Mouse (Mus musculus): ENCODE measurements around the gene Ankar. TPM values are rescaled to one million over a fixed set of nuclear protein-coding genes. Genes with fewer than 3 reads are reported as not detected.

Ankar gene
- polyA plus RNA-seq, 1 experiment from 2014 or later, result not detected

- DNase-seq (ENCODE audit: extremely low spot score, low spot score), result no peak
- no peaks in the 10 kb centered on the region for H3K27me3 ChIP-seq (ENCODE audit: poor library complexity, severe bottlenecking)
- peak overlapping the region; percentile 62 for H3K27ac ChIP-seq
- no peaks in the 10 kb centered on the region for H3K9me3 ChIP-seq
- H3K4me1 ChIP-seq, result peaks cover 30% of the 10 kb centered on the region
- H3K4me3 ChIP-seq, result no peak overlapping the region
- H3K36me3 ChIP-seq (replicated peaks), result peaks cover 20% of the 10 kb centered on the region
- WGBS, result 47% methylated on average over 8 of the region's 8 CpGs
Observed at GRCm38 (mm10) chr1:72722646-72723045, 22.3 kb upstream of the Ankar start.

DNA sequence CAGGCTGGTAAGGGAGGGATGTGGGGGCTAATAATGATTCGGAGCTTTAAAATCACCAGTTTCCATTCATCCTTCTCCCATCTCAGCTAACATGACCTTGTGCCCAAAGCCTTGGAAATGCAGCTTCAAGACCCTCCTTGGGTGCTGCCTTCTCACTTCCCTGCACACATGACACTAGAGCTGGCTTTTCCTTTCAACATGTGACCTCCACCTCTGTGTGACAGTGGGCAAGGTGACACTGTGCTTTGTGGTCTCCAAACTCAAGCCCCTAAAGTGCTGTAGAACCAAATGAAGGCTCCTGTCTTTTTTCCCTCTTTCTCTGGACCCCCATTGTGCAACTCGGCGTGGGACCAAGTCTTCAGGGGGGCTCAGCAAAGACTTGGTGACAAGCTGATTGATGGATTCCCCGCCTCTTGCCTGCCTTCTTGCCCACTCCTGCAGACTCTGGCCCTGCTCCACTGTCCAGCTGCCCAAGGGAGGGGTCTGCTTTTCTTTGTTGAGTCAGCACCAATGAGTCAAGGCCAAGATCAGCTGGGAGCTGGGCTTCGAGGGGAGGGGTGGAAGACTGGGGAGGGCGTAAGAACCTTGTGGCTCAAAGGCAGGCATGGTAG, 19.8 kb upstream of the Ankar start:
- Histone ChIP-seq H3K4me1 (peaks cover 30% of the 10 kb centered on the region), H3K27me3 (ENCODE audit: poor library complexity, severe bottlenecking) (no peaks in the 10 kb centered on the region), H3K4me3 (no peak overlapping the region), H3K36me3 (replicated peaks) (peaks cover 34% of the 10 kb centered on the region), H3K27ac (peak overlapping the region; percentile 44), H3K9me3 (no peaks in the 10 kb centered on the region)
- WGBS, result 63% methylated on average over 6 of the region's 6 CpGs
- no peak for DNase-seq (ENCODE audit: extremely low spot score, low spot score)

DNA sequence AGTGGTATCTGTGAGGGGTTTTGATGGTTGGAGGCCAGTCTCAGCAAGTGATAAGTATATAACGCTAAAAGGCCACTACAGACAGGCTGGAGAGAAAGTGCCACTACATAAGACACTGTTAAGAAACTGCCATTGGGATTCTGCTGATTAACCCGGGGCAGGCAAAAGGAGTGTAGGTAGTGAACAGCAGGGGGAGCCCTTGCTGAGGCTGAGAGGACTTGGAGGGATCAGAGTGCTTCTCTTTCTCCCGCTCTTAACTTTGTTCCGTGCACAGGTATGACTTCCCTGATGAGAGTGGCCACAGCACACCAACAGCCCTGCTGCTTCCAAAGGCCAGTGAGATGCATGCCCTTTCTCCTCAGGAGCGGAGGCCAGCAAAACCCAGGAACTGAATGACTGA, 18.5 kb upstream of the Ankar start:
- H3K9me3 ChIP-seq, result no peaks in the 10 kb centered on the region
- no peak overlapping the region for H3K4me3 ChIP-seq
- H3K4me1 ChIP-seq, result peaks cover 34% of the 10 kb centered on the region
- peaks cover 47% of the 10 kb centered on the region for H3K36me3 ChIP-seq (replicated peaks)
- H3K27ac ChIP-seq, result peak overlapping the region; percentile 66
- WGBS, result 27% methylated on average over 5 of the region's 5 CpGs
- H3K27me3 ChIP-seq (ENCODE audit: poor library complexity, severe bottlenecking), result no peaks in the 10 kb centered on the region
- peak; percentile 75 for DNase-seq (ENCODE audit: extremely low spot score, low spot score)

DNA sequence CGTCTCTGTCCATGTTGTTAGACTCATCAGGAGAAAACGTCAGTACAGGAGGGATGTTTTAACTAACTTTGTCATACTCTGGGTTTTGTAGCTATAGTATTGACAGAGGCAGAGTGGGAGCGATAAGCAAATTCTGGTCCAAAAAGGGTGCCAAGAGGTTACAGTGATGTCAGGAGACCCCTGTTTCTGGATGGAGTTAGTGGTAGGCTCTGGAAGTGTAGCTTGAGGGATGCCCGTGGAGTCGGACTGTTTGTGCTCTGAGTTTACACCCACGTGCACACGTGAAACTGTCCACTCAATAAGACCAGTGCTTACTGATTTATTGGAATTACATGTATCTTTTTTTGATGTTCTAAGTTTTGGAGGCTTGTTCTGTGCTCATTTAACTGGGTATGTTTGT, 17.2 kb upstream of the Ankar start:
- no peak for DNase-seq (ENCODE audit: extremely low spot score, low spot score)
- H3K27me3 ChIP-seq (ENCODE audit: poor library complexity, severe bottlenecking), result no peaks in the 10 kb centered on the region
- no peaks in the 10 kb centered on the region for H3K9me3 ChIP-seq
- peaks cover 60% of the 10 kb centered on the region for H3K36me3 ChIP-seq (replicated peaks)
- 89% methylated on average over 7 of the region's 7 CpGs for WGBS
- H3K4me1 ChIP-seq, result peaks cover 40% of the 10 kb centered on the region
- H3K27ac ChIP-seq, result no peak overlapping the region
- no peak overlapping the region for H3K4me3 ChIP-seq

GRCm38 (mm10) chr1:72716926-72717325, 16.5 kb upstream of the Ankar start:
- Histone ChIP-seq H3K9me3 (no peaks in the 10 kb centered on the region), H3K36me3 (replicated peaks) (peaks cover 63% of the 10 kb centered on the region), H3K27me3 (ENCODE audit: poor library complexity, severe bottlenecking) (no peaks in the 10 kb centered on the region), H3K4me3 (no peak overlapping the region), H3K4me1 (peaks cover 41% of the 10 kb centered on the region), H3K27ac (no peak overlapping the region)
- WGBS, result 18% methylated on average over 5 of the region's 5 CpGs
- peak; percentile 82 for DNase-seq (ENCODE audit: extremely low spot score, low spot score)

- 60% methylated on average over 2 of the region's 2 CpGs for WGBS
- Histone ChIP-seq H3K4me3 (no peak overlapping the region), H3K27me3 (ENCODE audit: poor library complexity, severe bottlenecking) (no peaks in the 10 kb centered on the region), H3K9me3 (no peaks in the 10 kb centered on the region), H3K4me1 (peaks cover 42% of the 10 kb centered on the region), H3K36me3 (replicated peaks) (peaks cover 58% of the 10 kb centered on the region), H3K27ac (no peak overlapping the region)
- DNase-seq (ENCODE audit: extremely low spot score, low spot score), result no peak
Observed at GRCm38 (mm10) chr1:72716421-72716820, 16.0 kb upstream of the Ankar start.

- no peak overlapping the region for H3K27ac ChIP-seq
- DNase-seq (ENCODE audit: extremely low spot score, low spot score), result no peak
- peaks cover 54% of the 10 kb centered on the region for H3K36me3 ChIP-seq (replicated peaks)
- no peak overlapping the region for H3K4me3 ChIP-seq
- no peaks in the 10 kb centered on the region for H3K9me3 ChIP-seq
- no peaks in the 10 kb centered on the region for H3K27me3 ChIP-seq (ENCODE audit: poor library complexity, severe bottlenecking)
- H3K4me1 ChIP-seq, result peaks cover 37% of the 10 kb centered on the region
- WGBS, result 78% methylated on average over 3 of the region's 3 CpGs
Observed at GRCm38 (mm10) chr1:72715593-72716361, 15.4 kb upstream of the Ankar start.

DNA sequence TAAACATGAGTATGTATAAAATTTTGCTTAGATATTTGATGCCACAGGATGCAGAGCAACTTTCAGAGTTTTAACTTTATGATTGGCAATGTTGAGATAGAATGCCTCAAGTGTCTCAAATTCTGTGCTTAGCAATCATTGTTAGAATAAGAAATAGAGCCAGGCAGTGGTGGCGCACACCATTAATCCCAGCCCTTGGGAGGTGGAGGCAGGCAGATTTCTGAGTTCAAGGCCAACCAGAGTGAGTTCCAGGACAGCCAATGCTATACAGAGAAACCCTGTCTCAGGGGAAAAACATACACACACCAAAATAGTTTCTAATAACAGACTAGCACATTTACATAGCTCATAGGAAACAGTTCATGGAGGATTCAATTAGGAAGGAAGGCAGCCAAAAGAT, 14.7 kb upstream of the Ankar start:
- no peak for DNase-seq (ENCODE audit: extremely low spot score, low spot score)
- Histone ChIP-seq H3K4me3 (no peak overlapping the region), H3K36me3 (replicated peaks) (peaks cover 49% of the 10 kb centered on the region), H3K27me3 (ENCODE audit: poor library complexity, severe bottlenecking) (no peaks in the 10 kb centered on the region), H3K27ac (no peak overlapping the region), H3K9me3 (no peaks in the 10 kb centered on the region), H3K4me1 (peaks cover 29% of the 10 kb centered on the region)
- WGBS, result 100% methylated on average over 1 of the region's 1 CpGs

DNA sequence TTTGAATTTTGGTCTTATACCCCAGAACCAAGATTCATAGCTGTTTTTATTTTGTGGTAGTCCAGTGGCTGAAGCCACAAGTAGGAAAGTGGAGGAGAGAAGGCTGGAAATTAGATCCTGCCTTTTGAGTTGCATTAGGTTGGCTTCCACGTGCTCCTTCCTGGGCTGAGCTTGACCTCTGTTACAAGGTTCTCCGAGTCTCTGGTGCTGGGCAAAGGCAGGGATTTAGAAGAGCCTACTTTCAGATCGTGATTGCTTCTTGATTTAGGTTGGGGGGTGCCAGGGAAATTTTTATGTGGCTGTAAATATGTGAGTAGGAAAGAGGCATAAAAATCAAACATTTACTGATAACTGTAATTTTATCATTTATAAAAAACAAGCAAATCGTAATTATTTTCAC, 14.2 kb upstream of the Ankar start:
- H3K4me1 ChIP-seq, result peaks cover 28% of the 10 kb centered on the region
- DNase-seq (ENCODE audit: extremely low spot score, low spot score), result no peak
- H3K4me3 ChIP-seq, result no peak overlapping the region
- H3K27me3 ChIP-seq (ENCODE audit: poor library complexity, severe bottlenecking), result no peaks in the 10 kb centered on the region
- 72% methylated on average over 4 of the region's 4 CpGs for WGBS
- H3K9me3 ChIP-seq, result no peaks in the 10 kb centered on the region
- H3K27ac ChIP-seq, result no peak overlapping the region
- peaks cover 46% of the 10 kb centered on the region for H3K36me3 ChIP-seq (replicated peaks)

GRCm38 (mm10) chr1:72711684-72712083, 11.3 kb upstream of the Ankar start:
- Histone ChIP-seq H3K27me3 (ENCODE audit: poor library complexity, severe bottlenecking) (no peaks in the 10 kb centered on the region), H3K4me1 (peaks cover 20% of the 10 kb centered on the region), H3K36me3 (replicated peaks) (peaks cover 46% of the 10 kb centered on the region), H3K27ac (peak overlapping the region; percentile 94), H3K9me3 (no peaks in the 10 kb centered on the region), H3K4me3 (peak overlapping the region; percentile 77)
- DNase-seq (ENCODE audit: extremely low spot score, low spot score), result no peak
- under 1% methylated on average over 17 of the region's 17 CpGs for WGBS

DNA sequence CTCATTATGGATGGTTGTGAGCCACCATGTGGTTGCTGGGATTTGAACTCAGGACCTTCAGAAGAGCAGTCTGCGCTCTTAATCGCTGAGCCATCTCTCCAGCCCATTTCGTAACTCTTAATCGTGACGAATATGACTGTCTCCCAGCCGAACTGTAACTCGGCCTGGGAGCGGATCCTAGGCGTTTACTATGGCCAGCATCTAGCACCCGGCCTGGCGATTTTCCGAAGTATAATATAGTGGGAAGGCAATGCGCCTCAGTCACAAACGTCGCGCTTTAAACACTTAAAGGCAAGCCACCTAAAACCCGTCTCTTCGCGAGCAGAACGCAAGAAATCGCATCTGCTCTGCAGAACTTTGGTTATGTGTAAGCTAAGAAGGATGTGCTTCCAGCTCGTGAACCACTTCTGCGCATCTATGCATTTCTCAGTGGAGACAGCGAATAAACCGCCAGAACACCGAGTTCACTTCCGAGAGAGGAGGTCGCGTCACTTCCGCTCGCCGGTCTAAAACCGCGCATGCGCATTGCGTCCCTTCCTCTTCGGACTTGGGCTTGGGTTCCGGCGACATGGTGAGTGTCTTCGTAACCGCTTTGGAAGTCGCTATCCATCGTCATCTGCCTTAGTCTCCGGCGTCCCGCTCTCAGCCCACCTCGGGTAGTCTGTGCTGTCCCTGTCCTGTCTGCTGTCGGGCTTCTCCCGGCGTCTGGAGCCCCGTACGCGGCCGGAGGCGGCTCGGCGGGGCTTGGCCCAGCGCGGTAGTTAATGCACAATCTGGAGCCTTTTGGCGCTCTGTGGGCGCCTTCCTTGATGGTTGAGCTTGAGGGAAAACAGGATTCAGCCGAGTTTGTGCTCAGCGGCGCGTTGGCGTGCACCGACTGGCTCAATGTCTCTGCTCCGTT, 10.6 kb upstream of the Ankar start, which contains the start of gene Rpl37a:
Gene Rpl37a, plus strand, starts transcription at position 538 of the 901 bp plus-strand sequence.
- Histone ChIP-seq H3K9me3 (no peaks in the 10 kb centered on the region), H3K4me1 (peaks cover 20% of the 10 kb centered on the region), H3K36me3 (replicated peaks) (peaks cover 40% of the 10 kb centered on the region), H3K4me3 (peak within 1 kb of the TSS; percentile 77), H3K27ac (peak within 1 kb of the TSS; percentile 94), H3K27me3 (ENCODE audit: poor library complexity, severe bottlenecking) (no peaks in the 10 kb centered on the region)
- DNase-seq (ENCODE audit: extremely low spot score, low spot score), result peak; percentile 95
- 2% methylated on average over 68 of the region's 68 CpGs for WGBS

DNA sequence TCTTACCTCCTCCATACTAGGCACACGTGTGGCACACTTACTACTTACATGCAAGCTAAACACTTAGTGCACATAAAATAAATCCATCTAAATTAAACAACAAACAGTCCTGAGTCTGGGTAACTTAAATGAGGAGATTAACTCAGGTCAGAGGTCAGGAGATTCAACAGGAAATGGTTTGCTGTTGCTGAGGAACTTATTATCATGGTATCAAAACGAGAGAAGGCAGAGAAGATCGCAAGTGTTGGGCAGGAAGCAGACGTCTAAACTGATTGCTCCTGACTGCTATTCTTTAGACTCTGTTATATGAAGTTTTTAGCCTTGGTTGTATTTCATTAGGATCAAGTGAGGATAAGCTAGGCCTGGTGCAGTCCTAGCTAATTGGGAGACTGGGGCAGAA, 7.1 kb upstream of the Ankar start:
- 79% methylated on average over 4 of the region's 4 CpGs for WGBS
- DNase-seq (ENCODE audit: extremely low spot score, low spot score), result no peak
- Histone ChIP-seq H3K27me3 (ENCODE audit: poor library complexity, severe bottlenecking) (no peaks in the 10 kb centered on the region), H3K4me1 (peaks cover 6% of the 10 kb centered on the region), H3K27ac (no peak overlapping the region), H3K9me3 (no peaks in the 10 kb centered on the region), H3K36me3 (replicated peaks) (peaks cover 5% of the 10 kb centered on the region), H3K4me3 (no peak overlapping the region)

Data from forebrain, embryonic 10.5 days (tissue).